In genomic region chr10:59920810-59921681, GRCm38 (mm10) we compare ENCODE assay signal across 8 mouse cellular contexts. TPM values are rescaled to one million over a fixed set of nuclear protein-coding genes. Genes with fewer than 3 reads are reported as not detected.
A peak's percentile ranks its signal among the peaks of the same experiment; 100 is the strongest.
DNase-seq lines count a peak whose midpoint lies in the region; ATAC-seq and TF ChIP-seq lines count a peak whose summit lies in the region.

No protein-coding gene starts in this region.

- H3K27me3 ChIP-seq in hindbrain, postnatal 0 days (ENCODE audit: insufficient read depth, low read length): no peaks in the 10 kb centered on the region

- peak overlapping the region; percentile 67 for H3K4me2 ChIP-seq in hindbrain, postnatal 0 days (ENCODE audit: low read depth, low read length)

- no peaks in the 10 kb centered on the region for H3K36me3 ChIP-seq in hindbrain, postnatal 0 days (ENCODE audit: insufficient read depth, low read length)

- peak overlapping the region; percentile 39 for H3K9ac ChIP-seq in hindbrain, postnatal 0 days (replicated peaks; ENCODE audit: low read length)

- intact Hi-C loops in left cerebral cortex, postnatal 25 days (cut with DNase I): no loop called here

- H3K4me1 ChIP-seq in hindbrain, postnatal 0 days (ENCODE audit: insufficient read depth, low read length): peaks cover 16% of the 10 kb centered on the region; the same call in 1 of the 2 replicates

- TF ChIP-seq CTCF in hindbrain, postnatal 0 days (IDR thresholded peaks at IDR 0.05; ENCODE audit: low read depth): peak; percentile 58

- H3K27ac ChIP-seq in hindbrain, postnatal 0 days: peak overlapping the region; percentile 78

- no peaks in the 10 kb centered on the region for H3K9me3 ChIP-seq in hindbrain, postnatal 0 days (ENCODE audit: low read length)

- peak; percentile 72 for ATAC-seq in frontal cortex, adult (ENCODE audit: low TSS enrichment)
- ATAC-seq in hindbrain, postnatal 0 days: peak; percentile 80
- ATAC-seq in megakaryocyte progenitor cell, adult 5-6 weeks (replicated peaks; ENCODE audit: poor library complexity): peak; percentile 64

- WGBS in hindbrain, postnatal 0 days: 2% methylated on average over 33 of the region's 33 CpGs

- peak overlapping the region; percentile 31 for H3K4me3 ChIP-seq in hindbrain, postnatal 0 days (ENCODE audit: low read length)

- no peak for DNase-seq in frontal cortex, adult 2 months (ENCODE audit: extremely low spot score in 1 of 2, low spot score in 1 of 2)
- DNase-seq in cerebellum, postnatal 10 days: peak; percentile 82 to 85
- DNase-seq in gastrocnemius, adult 8-10 months (ENCODE audit: low spot score in 2 of 2): peak; percentile 70 to 75
- DNase-seq in hindbrain, postnatal 0 days (ENCODE audit: low spot score): peak; percentile 82
- peak; percentile 43 to 65 for DNase-seq in left cerebral cortex, postnatal 25 days (ENCODE audit: low spot score in 2 of 2)
- peak; percentile 69 to 80 for DNase-seq in spleen, postnatal 10 days (ENCODE audit: low spot score in 2 of 2)

RNA-seq across cellular contexts. Expression of gene Ddit4, which starts 30.6 kb away (rescaled TPM):
- polyA plus RNA-seq in frontal cortex, adult 2 months (2012; rRNA removed): 46.3 and 53.3 TPM in 2 replicates
- total RNA-seq in gastrocnemius, adult 8-10 months (2022): 10 to 100 TPM in 2 of 4 experiments, 1 to 10 TPM in 2; 4.7 to 45.4 (median 9.4) TPM
- 55.9 and 76.6 TPM in 2 replicates for total RNA-seq in hindbrain, postnatal 0 days (2014; rRNA removed)
- 55.2 and 56.9 TPM in 2 replicates for polyA plus RNA-seq in hindbrain, postnatal 0 days (2015; fragmentation: Nextera tagmentation; extraction: Ambion mirVana)
- total RNA-seq in left cerebral cortex, postnatal 25 days (2021): 10 to 100 TPM; 40.8 to 42.6 TPM
- 0.37 and 2.4 TPM in 2 replicates for total RNA-seq in megakaryocyte progenitor cell, adult 5-6 weeks (2015)
- total RNA-seq in megakaryocyte progenitor cell, adult 5-6 weeks (2017): 0.41 and 0.42 TPM in 2 replicates

RNA-seq across cellular contexts. Expression of gene Dnajb12, which starts 41.7 kb away (rescaled TPM):
- polyA plus RNA-seq in frontal cortex, adult 2 months (2012; rRNA removed): 49.0 and 50.3 TPM in 2 replicates
- 10 to 100 TPM; 77.8 to 89.1 (median 82.1) TPM for total RNA-seq in gastrocnemius, adult 8-10 months (2022)
- total RNA-seq in hindbrain, postnatal 0 days (2014; rRNA removed): 45.1 and 56.8 TPM in 2 replicates
- polyA plus RNA-seq in hindbrain, postnatal 0 days (2015; fragmentation: Nextera tagmentation; extraction: Ambion mirVana): 25.5 and 26.4 TPM in 2 replicates
- 10 to 100 TPM; 49.7 to 52.8 TPM for total RNA-seq in left cerebral cortex, postnatal 25 days (2021)
- 21.1 and 23.3 TPM in 2 replicates for total RNA-seq in megakaryocyte progenitor cell, adult 5-6 weeks (2015)
- 19.3 and 20.2 TPM in 2 replicates for total RNA-seq in megakaryocyte progenitor cell, adult 5-6 weeks (2017)

Comparison
In these comparisons a context has a peak if more than half of its experiments do, and no peak if none do; other contexts are left out.
1. DNase-seq: peak in cerebellum, postnatal 10 days (2 of 2), gastrocnemius, adult 8-10 months (2 of 2), hindbrain, postnatal 0 days (single experiment), left cerebral cortex, postnatal 25 days (2 of 2) and spleen, postnatal 10 days (2 of 2); none in frontal cortex, adult 2 months (0 of 2).
2. Peak in every context shown above with its lines, with median percentiles within 50 percentile points of each other: ATAC-seq.